Mouse (Mus musculus): ENCODE data around the gene Klhl18. TPM values are rescaled to one million over a fixed set of nuclear protein-coding genes. Genes with fewer than 3 reads are reported as not detected.

The Klhl18 gene
- total RNA-seq, 2 experiments from 2014 or later, result 0.68 to 5.9 TPM

Other genes starting within 250 kb of the Klhl18 start
- gene Cspg5, start 232.9 kb downstream of the Klhl18 start, total RNA-seq (2015; ENCODE audit: low replicate concordance), result not detected in 2 replicates
- gene Cspg5, start 232.9 kb downstream of the Klhl18 start, total RNA-seq (2017; ENCODE audit: low replicate concordance), result under 0.01 TPM in 1 of 2 replicates, not detected in the other
- gene Elp6, start 171.5 kb downstream of the Klhl18 start, total RNA-seq (2015; ENCODE audit: low replicate concordance), result 1.1 TPM in 1 of 2 replicates, not detected in the other
- gene Elp6, start 171.5 kb downstream of the Klhl18 start, total RNA-seq (2017; ENCODE audit: low replicate concordance), result 1.8 and 3.9 TPM in 2 replicates
- 6.3 and 6.5 TPM in 2 replicates for gene Scap, start 143.4 kb downstream of the Klhl18 start, total RNA-seq (2015; ENCODE audit: low replicate concordance)
- gene Scap, start 143.4 kb downstream of the Klhl18 start, total RNA-seq (2017; ENCODE audit: low replicate concordance), result 2.8 and 6.0 TPM in 2 replicates
- 2.1 and 6.1 TPM in 2 replicates for gene Ptpn23, start 68.5 kb downstream of the Klhl18 start, total RNA-seq (2015; ENCODE audit: low replicate concordance)
- 2.6 and 3.7 TPM in 2 replicates for gene Ptpn23, start 68.5 kb downstream of the Klhl18 start, total RNA-seq (2017; ENCODE audit: low replicate concordance)
- gene Ngp, start 56.9 kb downstream of the Klhl18 start, total RNA-seq (2015; ENCODE audit: low replicate concordance), result 3,384 and 3,702 TPM in 2 replicates
- 855 and 1,251 TPM in 2 replicates for gene Ngp, start 56.9 kb downstream of the Klhl18 start, total RNA-seq (2017; ENCODE audit: low replicate concordance)
- 0.72 TPM in 1 of 2 replicates, not detected in the other for gene Kif9, start 264 bp upstream of the Klhl18 start, total RNA-seq (2015; ENCODE audit: low replicate concordance)
- gene Kif9, start 264 bp upstream of the Klhl18 start, total RNA-seq (2017; ENCODE audit: low replicate concordance), result not detected in 2 replicates
- 157 and 174 TPM in 2 replicates for gene Setd2, start 55.9 kb upstream of the Klhl18 start, total RNA-seq (2015; ENCODE audit: low replicate concordance)
- 279 and 283 TPM in 2 replicates for gene Setd2, start 55.9 kb upstream of the Klhl18 start, total RNA-seq (2017; ENCODE audit: low replicate concordance)
- gene Nradd, start 147.8 kb upstream of the Klhl18 start, total RNA-seq (2015; ENCODE audit: low replicate concordance), result 2.2 TPM in 1 of 2 replicates, not detected in the other
- gene Nradd, start 147.8 kb upstream of the Klhl18 start, total RNA-seq (2017; ENCODE audit: low replicate concordance), result 1.3 TPM in 1 of 2 replicates, not detected in the other
- gene Nbeal2, start 177.5 kb upstream of the Klhl18 start, total RNA-seq (2015; ENCODE audit: low replicate concordance), result 9.4 and 16.3 TPM in 2 replicates
- gene Nbeal2, start 177.5 kb upstream of the Klhl18 start, total RNA-seq (2017; ENCODE audit: low replicate concordance), result 1.4 and 10.1 TPM in 2 replicates
- gene Ccdc12, start 179.8 kb upstream of the Klhl18 start, total RNA-seq (2015; ENCODE audit: low replicate concordance), result 59.8 and 67.1 TPM in 2 replicates
- 32.8 and 34.5 TPM in 2 replicates for gene Ccdc12, start 179.8 kb upstream of the Klhl18 start, total RNA-seq (2017; ENCODE audit: low replicate concordance)

All from erythroid progenitor cell, adult 5-6 weeks (primary cell).